Mouse (Mus musculus) urinary bladder, postnatal 14 days (tissue): ENCODE data around the gene Gpm6b.

Experiments used
- DNase-seq: peaks from one replicate; pipeline ENCODE4 v3.0.0; 2021; ENCODE audit warnings: low spot score

Gpm6b gene

DNA sequence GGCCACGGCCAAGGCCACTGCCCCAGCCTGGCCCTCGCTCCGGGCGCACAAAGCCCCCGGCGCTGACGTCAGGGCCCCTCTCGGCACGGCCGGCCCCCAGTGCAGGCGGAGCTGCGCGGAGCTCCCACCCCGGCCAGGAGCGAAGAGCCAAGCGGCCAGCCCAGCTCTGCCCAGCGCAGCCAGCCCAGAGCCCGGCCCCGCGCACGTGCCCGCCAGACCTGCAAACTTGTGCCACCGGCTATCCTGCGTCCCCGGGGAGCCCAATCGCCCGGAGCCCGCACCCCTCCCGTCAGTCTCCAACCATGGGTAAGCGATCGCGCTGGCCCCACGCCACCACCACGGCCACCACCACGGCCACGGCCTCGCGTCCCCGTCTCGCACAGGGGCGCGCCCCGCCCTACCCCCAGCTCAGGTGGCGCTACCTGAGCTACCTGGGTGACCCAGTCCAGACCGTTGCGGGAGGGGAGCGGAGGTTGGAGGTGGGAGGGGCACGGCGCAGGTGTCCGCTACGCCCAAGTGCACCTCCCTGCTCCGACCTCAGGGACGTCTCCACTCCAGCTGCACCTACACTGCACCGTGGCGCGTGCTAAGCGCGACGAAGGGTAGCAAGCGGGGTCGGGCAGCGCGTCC lies at the start of gene Gpm6b:
Gpm6b (plus strand) TSS at position 81 of the 630 bp plus-strand sequence.
- peak; percentile 23 for DNase-seq

DNA sequence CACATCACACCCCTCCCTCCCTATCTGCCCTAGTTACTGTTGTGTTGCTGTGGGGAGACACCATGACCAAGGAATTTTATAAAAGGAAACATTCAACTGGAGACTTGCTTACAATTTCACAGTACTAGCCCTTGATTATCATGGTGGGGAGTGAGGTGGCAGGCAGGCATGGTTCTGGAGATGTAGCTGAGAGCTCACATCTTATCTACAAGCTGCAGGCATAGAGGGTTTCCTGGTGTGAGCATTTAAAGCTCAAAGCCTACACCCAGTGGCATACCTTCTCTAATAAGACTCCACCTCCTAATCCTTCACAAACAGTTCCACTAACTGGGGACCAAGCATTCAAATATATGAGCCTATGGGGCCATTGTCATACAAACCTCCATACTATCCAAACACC lies 42.4 kb upstream of the Gpm6b start:
- DNase-seq = no peak

DNA sequence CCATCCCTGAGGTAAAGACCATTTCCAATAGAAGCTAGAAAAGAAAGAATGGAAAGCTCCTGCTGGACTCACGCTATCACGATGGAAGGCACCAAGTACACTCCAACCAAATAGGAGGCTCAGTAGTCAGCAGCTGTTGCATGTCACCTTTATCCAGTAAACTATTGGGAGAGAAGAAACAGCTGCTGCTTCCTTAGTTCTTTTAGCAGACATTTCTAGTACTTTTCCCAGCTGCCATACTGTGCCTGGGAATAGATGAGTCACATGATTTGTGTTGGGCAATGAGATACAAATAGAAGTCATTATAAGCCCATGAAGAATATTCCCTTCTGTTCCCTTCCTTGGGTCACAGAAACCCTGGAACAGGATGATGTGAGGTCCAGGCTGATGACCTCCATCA lies 40.4 kb upstream of the Gpm6b start:
- DNase-seq = no peak

DNA sequence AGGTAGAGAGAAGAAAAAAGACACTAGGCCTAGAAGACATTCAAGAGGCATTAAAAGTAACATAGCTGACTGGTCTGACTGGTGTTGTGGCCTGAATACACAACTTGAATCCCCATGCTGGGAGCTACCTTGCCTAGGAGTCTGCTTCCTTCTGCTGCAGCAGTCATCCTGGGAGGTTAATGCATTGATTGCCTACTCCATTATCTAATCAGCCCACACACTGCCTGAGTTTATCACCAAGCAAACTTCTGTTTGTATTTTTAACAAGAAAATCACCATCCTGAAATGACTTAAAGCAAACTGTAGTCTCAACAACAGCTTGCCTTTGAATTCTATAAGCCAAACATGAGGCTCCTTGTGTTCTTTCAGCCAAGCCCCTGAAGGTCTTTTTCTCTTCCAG lies 38.9 kb upstream of the Gpm6b start:
- no peak for DNase-seq

DNA sequence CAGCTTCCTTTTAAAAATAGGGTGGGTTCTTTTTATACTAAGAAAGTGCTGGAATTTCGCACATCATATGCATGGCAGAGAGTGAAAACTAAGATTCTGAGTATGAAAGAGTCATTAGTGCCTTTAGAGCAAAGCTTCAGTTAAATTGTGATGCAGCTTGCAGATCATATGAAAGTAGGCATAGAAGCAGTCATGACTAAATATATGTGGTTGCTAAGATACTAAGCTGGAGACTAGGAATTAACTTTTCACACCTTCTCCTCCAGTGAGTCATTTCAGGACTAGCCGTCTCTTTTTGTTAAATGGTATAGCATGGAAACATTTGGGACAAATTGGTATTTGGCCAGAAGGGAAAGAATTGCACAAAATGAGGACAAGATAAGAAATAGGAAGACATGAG lies 24.1 kb upstream of the Gpm6b start:
- no peak for DNase-seq

DNA sequence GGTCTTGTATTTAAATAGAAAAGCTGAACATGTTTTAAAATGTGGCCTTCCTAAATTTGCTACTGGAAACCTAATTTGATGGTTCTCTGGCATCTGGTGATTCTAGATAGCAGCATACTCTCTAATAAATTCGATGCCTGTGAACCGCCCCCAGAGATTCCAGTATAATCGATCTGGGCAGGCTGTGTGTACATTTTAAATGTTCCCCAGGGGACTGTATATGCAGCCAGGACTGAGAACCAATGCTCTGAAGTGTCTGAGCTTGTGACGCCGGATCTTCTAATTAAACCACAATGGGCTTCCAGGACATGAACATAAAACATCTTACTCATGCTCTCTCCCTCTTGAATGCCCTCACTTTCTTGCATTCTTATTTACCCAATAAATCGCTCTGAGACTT lies 22.5 kb upstream of the Gpm6b start:
- DNase-seq = no peak

DNA sequence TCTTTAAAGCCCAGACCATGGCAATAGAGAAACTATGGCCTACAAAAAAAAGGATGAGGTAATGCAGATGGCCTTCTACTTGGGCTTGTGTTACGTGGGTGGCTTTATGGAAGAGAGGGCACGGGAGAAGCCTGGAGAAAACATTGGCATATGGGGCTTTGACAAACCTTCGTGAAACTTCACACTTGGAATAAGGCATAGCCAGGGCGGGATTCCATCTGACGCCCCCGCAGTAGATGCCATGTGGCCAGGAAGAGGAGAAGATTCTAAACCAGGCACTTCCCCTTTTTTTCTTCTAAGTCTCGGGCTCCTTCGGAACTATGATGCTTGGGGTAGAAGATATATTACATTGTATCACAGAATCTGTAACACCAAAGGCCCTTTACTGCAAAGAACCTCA lies 22.0 kb upstream of the Gpm6b start:
- DNase-seq = no peak

DNA sequence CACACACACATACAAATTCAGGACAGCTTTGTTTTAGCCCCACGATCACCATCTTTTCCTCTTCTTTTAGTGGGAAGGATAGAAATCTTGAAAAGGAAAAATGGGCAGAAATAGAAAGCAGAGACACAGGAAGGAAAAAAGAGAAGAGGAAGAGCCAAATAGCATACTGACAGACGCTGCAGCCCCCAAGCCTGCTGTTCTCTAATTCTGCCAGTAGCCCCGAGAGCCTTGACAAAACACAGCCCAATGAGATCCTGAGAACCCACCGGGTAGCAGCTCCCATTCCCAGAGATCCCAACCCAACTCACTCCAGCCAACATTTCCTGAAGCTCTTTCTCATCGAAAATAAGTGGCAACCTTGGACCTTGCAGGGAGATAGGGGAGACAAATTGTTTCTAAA lies 19.4 kb upstream of the Gpm6b start:
- DNase-seq = no peak

DNA sequence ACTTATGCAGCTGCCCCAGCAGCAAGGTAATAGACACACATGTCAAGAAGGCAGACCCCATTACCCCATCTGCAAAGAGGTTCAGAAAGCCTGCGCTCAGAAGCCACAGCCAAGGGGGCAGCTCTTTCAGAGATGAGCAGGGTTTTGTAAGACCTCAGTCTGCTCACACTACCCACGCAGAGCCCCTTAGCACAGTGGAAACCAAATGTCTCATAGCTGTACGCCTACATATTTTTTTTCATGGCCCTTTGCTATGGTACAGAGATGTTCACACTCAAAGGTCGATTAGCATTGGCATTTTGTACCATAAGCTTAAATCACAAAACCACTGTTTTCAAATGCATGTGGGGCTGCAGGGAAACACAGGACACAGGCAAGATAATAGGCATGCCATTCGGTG lies 11.9 kb upstream of the Gpm6b start:
- DNase-seq = no peak

DNA sequence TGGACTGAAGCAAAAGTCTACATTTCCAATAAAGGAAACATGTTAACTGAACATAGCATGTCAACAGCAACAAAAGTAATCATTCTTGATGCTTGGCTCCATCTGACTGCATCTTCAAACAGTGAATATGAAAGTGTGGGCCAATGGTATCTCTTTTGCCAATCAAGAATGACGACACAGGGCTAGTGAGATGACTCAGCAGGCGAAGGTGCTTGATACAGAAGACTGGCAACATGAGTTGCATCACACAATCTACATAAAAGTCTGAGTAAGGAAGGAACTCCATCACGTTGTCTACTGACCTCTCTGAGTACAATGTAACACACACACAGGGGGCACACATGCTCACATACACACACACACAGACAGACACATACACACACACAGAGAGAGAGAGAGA lies 9.0 kb upstream of the Gpm6b start:
- DNase-seq = no peak

DNA sequence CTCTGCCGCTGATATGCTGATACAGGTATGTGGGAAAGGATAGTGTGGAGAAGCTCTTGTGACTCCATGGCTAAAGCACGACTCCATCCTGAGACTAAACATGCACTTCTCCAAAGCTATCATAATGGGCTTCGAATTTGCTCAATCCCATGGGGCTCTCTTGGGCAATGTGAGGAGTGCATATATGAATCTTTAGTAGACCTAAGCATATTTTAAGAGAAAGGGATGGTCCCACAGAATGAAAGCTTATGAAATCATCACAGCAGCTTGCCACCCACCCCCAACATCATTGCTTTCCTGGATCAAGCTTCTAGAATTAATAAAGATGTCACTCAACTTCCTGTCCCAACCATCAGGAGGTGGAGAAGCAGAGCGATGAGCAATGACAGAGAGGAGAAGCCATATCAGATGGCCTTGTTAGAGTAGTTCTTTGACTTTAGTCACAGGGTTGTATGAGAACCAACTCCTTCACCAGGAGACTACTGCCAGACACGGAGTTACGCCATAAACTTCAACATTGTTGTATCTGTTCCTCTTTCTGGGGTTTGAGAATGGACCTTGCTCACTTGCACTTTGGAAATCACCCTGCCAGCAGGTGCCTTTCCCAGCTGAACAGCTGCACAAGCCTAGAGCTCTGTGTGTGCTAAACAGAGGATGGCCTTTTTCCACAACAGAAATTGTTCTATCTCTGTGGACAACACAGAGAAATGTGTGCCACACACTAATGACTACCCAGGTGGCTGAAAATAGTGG lies 8.0 kb upstream of the Gpm6b start:
- no peak for DNase-seq

DNA sequence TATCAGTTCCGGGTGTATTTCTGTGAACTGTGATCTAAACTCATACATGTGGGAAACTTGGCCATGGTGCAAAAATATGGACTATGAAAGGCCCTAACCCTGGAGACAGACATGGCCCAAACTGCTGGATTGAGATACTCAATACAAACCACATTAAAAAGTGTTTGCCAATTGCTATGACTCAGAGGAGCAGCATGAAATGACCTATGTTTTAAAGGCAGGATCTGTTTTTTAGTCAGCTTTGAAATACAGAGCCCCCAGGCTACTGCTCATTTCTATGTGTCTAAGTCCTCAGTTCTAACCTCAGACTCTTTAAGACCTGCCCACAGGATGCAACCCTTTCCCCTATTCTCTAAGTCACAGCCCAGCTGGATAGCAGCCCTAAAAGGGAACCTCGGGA lies 2.6 kb upstream of the Gpm6b start:
- DNase-seq = no peak

DNA sequence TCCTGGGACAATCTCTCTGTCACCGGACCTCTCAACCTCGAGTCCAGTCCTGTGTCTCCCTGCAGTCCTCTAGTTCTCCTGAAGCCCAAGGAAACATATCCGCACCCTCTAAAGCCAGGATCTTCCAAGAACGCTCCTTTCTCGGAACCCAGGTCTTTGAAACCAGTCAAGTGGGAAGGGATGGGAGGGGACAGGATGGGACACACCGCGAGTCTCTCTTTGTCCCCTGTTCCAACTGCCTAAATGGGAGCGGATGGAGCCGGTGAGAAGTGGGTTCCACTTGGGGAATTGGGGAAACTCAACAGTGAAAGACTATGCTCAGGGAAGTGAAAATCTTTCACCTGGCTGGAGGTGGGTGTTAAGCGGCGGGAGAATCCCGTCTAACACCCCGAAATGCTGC lies 809 bp downstream of the Gpm6b start:
- DNase-seq = no peak

DNA sequence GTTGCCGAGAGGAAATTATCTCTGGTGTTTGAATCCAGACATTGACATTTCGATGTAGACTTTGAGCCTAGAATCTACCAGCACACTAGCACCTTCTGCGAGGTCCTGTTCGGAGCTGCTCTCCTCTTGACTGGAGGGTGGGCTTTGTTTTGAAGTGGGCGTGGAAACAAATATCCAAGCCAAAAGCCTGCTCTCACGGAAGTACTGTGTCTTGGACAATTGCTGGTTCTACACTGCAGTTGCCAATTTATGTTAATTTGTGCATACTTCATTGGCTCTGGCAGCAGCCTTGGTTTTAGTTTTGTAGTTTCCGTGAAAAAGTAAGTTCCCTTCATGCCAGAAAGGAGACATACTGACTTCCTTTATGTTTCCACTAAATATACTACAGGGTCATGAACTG lies 2.0 kb downstream of the Gpm6b start:
- no peak for DNase-seq

DNA sequence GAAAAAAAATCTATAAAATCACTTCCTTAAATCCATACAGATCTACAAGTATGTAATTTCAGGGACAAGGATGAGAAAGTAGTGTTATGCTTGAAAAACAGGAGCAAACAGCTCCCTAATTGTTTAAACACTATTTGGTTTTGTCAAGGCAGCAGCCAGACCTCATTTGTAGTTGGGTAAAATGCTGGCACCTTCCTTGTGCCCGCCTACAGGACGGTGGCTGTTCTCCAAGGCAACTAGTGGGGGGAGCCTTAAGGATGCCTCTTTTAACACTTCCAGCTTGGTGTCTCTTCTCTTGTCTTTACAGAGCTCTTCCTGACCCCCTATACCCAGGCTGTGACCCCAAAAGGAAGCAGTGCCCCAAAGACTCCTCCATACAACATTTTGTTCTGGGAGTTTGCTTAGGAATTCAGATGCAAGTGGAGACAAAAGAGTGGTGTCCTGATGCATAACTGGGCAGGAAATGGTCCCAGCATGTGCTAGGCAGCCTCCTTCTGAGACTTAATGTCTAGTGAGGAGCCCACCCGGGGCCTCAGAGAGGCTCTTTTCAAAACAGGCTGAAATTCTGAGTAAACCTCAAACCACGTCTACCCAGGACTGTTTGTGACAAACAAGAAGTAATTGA lies 4.7 kb downstream of the Gpm6b start:
- no peak for DNase-seq

DNA sequence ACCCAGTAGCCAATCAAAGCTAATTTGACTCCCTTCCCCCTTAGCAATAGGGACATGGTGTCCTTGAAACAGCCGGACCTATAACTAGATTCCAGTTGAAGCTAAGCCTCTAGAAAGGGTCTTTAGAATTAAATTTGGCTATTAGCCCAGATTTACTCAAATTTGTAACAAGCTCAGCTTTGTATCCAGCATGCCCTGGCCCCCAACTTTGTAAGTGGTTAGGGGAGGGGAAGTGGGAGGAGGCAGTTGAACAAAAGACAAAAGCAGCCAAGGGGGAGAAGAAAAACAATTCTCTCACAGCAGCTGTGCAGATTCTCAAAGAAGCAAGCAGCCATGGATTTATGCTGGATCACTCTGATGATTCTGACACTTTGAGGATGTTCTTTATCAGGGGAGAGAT lies 32.8 kb downstream of the Gpm6b start:
- DNase-seq = no peak

DNA sequence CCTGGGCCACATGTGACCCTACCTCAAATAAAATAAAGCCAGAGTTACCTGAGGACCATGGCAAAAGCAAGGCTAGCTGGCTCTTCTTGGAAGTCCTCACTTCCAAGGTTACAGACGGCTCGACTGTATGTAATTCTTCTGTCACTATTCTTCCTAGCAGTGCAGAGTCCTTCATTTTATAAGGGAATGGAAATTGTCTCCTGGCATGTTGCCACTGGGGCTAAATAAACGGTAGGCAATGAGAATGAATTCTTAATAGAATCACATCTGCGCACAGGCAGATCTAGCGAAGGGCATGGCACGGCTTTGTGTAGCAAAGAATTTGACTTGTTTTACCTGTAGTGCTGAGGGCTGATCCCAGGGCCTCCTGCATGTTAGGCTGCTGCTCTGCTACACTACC lies 33.9 kb downstream of the Gpm6b start:
- no peak for DNase-seq

DNA sequence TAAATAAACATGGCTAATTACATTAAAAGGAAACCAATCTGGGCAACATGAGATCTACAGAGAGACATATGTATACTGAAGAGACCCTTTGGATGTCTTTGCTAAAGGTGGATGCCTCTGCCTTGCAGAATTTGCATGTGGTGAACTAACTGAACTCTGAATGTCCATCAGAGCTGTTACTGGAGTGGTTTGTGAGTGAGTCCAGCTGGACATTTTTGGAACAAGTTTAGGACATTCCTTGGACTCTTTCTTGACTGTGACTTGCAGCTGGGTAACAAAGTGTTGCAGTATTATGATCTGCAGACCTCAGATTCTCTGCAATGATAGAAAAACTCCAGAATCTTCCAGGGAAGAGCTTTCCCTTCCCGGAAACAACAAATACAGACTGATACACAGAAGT lies 41.1 kb downstream of the Gpm6b start:
- no peak for DNase-seq

DNA sequence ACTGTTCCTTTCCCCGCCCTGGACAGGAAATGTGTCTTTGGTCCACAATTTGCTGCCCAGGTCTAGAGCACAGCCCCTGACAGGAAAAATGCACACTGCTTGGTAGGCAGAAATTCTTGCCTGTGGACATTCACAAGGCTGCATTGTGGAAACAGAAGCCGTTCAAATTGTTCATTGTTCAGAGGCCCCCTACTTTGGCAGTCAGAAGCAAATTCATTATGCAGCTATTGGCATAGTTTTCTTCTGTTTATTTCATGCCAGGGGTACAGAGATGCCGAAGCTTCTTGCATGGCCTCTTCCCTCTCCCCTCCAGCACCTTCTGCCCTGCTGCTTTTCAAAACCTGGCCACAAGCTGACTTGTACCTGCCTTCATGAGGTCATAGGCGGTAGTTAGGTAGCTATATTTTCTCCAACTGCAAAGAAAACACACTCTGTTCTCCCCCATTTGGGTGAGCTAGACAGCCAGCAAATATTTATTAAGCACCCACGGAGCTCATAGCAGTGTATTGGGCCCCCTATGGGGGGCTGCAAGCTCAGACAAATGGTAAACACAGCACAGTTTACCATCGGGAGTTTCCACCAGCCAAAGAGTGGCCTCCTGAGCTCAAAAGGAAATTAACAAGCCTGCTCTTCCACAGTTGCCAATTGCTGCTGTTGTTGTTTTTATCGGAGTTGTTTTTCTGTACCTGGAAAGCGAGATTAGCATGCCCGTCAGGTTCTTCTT lies 48.2 kb downstream of the Gpm6b start:
- DNase-seq = no peak

DNA sequence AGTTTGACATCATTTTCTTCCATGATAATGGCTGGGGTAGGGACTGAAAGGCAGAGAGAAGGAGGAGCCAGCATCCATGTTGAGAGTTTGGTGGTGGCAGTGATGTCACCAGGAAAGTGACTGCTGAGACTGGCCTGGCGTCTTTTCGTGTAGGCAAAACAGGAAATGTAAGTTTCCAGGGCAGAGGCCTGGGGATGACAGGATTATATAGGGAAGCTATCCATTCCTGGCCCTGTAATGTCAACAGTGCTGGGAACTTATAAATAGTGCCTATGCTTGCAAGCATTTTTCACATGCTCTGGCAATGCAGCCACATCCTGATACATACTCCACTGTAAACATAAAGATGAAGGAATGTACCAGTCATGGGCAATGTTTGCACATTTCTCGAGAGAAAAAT lies 52.6 kb downstream of the Gpm6b start:
- DNase-seq = no peak

DNA sequence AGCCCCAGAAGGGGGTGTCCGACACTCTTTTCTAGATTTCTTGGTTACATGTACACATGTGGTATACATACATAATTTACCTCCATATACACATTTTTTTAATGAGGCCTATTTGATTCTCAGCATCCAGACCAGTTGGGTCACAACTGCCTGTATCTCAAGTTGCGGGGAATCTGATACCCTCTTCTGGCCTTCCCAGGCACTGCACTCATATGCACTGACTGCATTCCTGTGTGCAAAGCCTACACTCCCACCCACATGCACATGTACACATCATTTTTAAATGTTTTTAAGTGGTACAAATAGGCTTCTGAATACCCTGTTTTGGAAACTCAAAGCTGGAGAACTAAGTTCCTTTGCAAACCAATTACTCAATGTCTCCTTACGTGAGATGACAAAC lies 54.8 kb downstream of the Gpm6b start:
- no peak for DNase-seq

DNA sequence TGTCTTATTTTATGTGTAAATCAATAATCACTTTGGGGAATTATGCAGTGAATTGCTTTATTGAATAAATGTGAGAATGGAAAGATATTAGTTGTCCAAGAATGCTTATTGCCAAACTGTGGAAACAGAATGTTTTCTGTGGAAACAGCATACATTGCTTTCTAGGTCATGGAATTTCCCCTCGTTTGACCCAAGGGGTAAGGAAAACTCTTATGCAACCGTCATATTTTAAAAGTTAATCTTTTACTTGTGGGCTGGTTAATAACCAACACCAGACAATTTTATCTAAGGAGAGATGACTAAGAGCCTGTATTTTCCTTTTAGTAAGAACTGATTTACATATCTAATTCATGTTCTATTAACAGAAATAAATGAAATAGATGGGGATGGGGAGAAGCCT lies 64.1 kb downstream of the Gpm6b start:
- DNase-seq = no peak

DNA sequence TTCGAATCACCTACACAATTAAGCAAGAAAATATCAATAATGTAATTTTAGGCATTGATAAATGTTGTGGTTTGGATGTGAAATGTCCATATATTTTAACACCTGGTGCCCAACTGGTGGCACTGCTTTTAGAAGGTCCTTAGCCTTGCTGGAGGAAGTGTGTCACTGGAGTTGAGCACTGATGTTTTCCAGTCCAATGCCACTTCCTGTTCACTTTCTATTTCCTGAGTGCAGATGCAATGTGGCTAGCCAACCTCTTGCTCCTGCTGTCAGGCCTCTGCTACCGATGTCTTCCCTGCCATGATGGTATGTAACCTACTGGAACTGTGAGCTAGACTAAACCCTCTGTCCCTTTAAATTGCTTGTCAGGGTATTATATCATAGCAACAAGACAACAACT lies 65.6 kb downstream of the Gpm6b start:
- no peak for DNase-seq
